20 mouse cellular contexts compared by ENCODE assay signal in the genomic region with DNA sequence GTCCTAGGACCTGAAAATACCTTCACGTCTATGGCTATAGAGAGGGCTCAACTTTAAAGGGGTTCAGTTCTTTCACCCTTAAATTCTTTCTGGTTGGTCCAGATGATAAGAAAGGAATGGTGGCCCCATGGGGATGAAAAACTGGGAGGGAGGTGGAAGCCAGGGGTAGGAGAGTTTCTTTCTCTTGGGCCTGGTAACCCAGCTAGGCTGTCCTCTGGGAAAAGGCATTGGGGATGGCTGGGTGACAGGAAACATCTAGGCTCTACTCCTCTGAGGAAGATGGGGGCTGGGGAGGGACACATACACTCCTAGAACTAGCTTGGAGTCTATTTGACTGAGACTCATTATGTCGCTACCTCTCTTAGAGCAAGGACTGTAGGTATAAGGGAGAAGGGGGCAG. TPM values are rescaled to one million over a fixed set of nuclear protein-coding genes. Genes with fewer than 3 reads are reported as not detected.
DNase-seq lines count a peak whose midpoint lies in the region; ATAC-seq lines count a peak whose summit lies in the region.
"Had no signal": no experiment of that assay in that cellular context is flagged by ENCODE, and none has a peak within 500 bp of the region (broad histone marks: within the 10 kb centered on the region; RNA-seq: fewer than 3 reads in every experiment).

No protein-coding gene starts in this region.

- peak; percentile 45 to 56 for DNase-seq in heart, adult 18-20 months
- DNase-seq in heart, postnatal 14 days = no peak
- no peak for DNase-seq in heart, postnatal 4 days
- DNase-seq in embryo, embryonic 11 days = no peak
- DNase-seq: adrenal gland, postnatal 14 days; cerebellum, adult 18-20 months; cerebellum, adult 9-11 months; cerebellum, postnatal 36 days; gastrocnemius, postnatal 14 days; kidney, adult 8-10 months had no signal

- intact Hi-C loops in heart, postnatal 14 days (cut with DNase I) = no loop called here

- 66% methylated on average over 2 of the region's 2 CpGs for WGBS in heart, embryonic 12.5 days
- WGBS in heart, embryonic 15.5 days = 71% methylated on average over 2 of the region's 2 CpGs

- H3K27ac ChIP-seq in heart, embryonic 12.5 days (ENCODE audit: poor library complexity, severe bottlenecking) = peak overlapping the region; percentile 81
- H3K27ac ChIP-seq in brown adipose tissue, adult 24 weeks (replicated peaks; ENCODE audit: low read depth, low read length) = peak overlapping the region; percentile 53
- peak overlapping the region; percentile 80 for H3K27ac ChIP-seq in heart, embryonic 15.5 days
- H3K27ac ChIP-seq: embryonic facial prominence, embryonic 10.5 days; hindbrain, embryonic 15.5 days had no signal

- H3K4me2 ChIP-seq in heart, embryonic 12.5 days = peak overlapping the region; percentile 17
- H3K4me2 ChIP-seq in heart, embryonic 15.5 days = no peak overlapping the region
- H3K4me2 ChIP-seq: hindbrain, embryonic 15.5 days had no signal

- peaks cover 93% of the 10 kb centered on the region for H3K4me1 ChIP-seq in heart, embryonic 12.5 days (replicated peaks)
- peaks cover 65% of the 10 kb centered on the region for H3K4me1 ChIP-seq in brown adipose tissue, adult 24 weeks (ENCODE audit: control insufficient read depth, insufficient read depth, insufficient read length, low read length)
- H3K4me1 ChIP-seq in heart, embryonic 15.5 days (replicated peaks) = peaks cover 94% of the 10 kb centered on the region

- no peak overlapping the region for H3K4me3 ChIP-seq in heart, embryonic 12.5 days
- H3K4me3 ChIP-seq in brown adipose tissue, adult 24 weeks (ENCODE audit: insufficient read depth, low read depth, low read length) = no peak overlapping the region
- no peak overlapping the region for H3K4me3 ChIP-seq in heart, embryonic 15.5 days
- H3K4me3 ChIP-seq: embryonic facial prominence, embryonic 10.5 days; hindbrain, embryonic 15.5 days had no signal

- H3K9me3 ChIP-seq in heart, embryonic 12.5 days (replicated peaks) = no peaks in the 10 kb centered on the region
- H3K9me3 ChIP-seq in heart, embryonic 15.5 days (replicated peaks) = no peaks in the 10 kb centered on the region
- H3K9me3 ChIP-seq: embryonic facial prominence, embryonic 10.5 days; hindbrain, embryonic 15.5 days had no signal

- no peak overlapping the region for H3K9ac ChIP-seq in heart, embryonic 12.5 days
- H3K9ac ChIP-seq in heart, embryonic 15.5 days = no peak overlapping the region
- H3K9ac ChIP-seq: hindbrain, embryonic 15.5 days had no signal

- no peak for ATAC-seq in heart, embryonic 12.5 days (ENCODE audit: insufficient number of reproducible peaks, low FRiP score)
- ATAC-seq in heart, embryonic 15.5 days (replicated peaks; ENCODE audit: insufficient number of reproducible peaks, insufficient read depth, low FRiP score, low read depth) = no peak
- ATAC-seq: activated CD4-positive, CD25-positive, alpha-beta regulatory T cell, adult 4 months; forebrain, embryonic 14.5 days; intestine, embryonic 16.5 days; Patski had no signal

- H3K27me3 ChIP-seq in heart, embryonic 12.5 days (replicated peaks) = no peaks in the 10 kb centered on the region
- no peaks in the 10 kb centered on the region for H3K27me3 ChIP-seq in heart, embryonic 15.5 days
- H3K27me3 ChIP-seq: CH12.LX; hindbrain, embryonic 15.5 days had no signal

- H3K36me3 ChIP-seq in heart, embryonic 12.5 days = peaks cover 24% of the 10 kb centered on the region; the same call in 1 of the 2 replicates
- H3K36me3 ChIP-seq in heart, embryonic 15.5 days = no peaks in the 10 kb centered on the region
- H3K36me3 ChIP-seq: embryonic facial prominence, embryonic 10.5 days; hindbrain, embryonic 15.5 days had no signal

RNA-seq across cellular contexts. Expression of gene Rcsd1, which starts 21.7 kb away (rescaled TPM):
- 10 to 100 TPM; 66.6 to 67.6 TPM for total RNA-seq in heart, adult 18-20 months (2021)
- 100 to 1,000 TPM; 103 to 109 TPM for total RNA-seq in heart, postnatal 14 days (2021)
- 113 and 122 TPM in 2 replicates for polyA plus RNA-seq in heart, embryonic 12.5 days (2016; fragmentation: Nextera tagmentation; extraction: Ambion mirVana)
- total RNA-seq in heart, postnatal 4 days (2021) = 100 to 1,000 TPM; 107 to 115 TPM
- polyA plus RNA-seq in brown adipose tissue, adult 24 weeks (2012; ENCODE audit: insufficient read depth, insufficient read length, missing spikeins) = 4.8 and 8.8 TPM in 2 replicates
- 90.4 and 98.4 TPM in 2 replicates for polyA plus RNA-seq in heart, embryonic 15.5 days (2015; fragmentation: Nextera tagmentation; extraction: Ambion mirVana)

RNA-seq across cellular contexts. Expression of gene Mpzl1, which starts 53.5 kb away (rescaled TPM):
- total RNA-seq in heart, adult 18-20 months (2021) = 10 to 100 TPM; 12.8 to 13.2 TPM
- total RNA-seq in heart, postnatal 14 days (2021) = 10 to 100 TPM; 33.3 to 34.1 TPM
- polyA plus RNA-seq in heart, embryonic 12.5 days (2016; fragmentation: Nextera tagmentation; extraction: Ambion mirVana) = 126 and 135 TPM in 2 replicates
- total RNA-seq in heart, postnatal 4 days (2021) = 10 to 100 TPM; 65.0 to 65.2 TPM
- 3.4 and 7.4 TPM in 2 replicates for polyA plus RNA-seq in brown adipose tissue, adult 24 weeks (2012; ENCODE audit: insufficient read depth, insufficient read length, missing spikeins)
- 89.9 and 105 TPM in 2 replicates for polyA plus RNA-seq in heart, embryonic 15.5 days (2015; fragmentation: Nextera tagmentation; extraction: Ambion mirVana)

Comparison
In these comparisons a context has a peak if more than half of its experiments do, and no peak if none do; other contexts are left out.
1. DNase-seq: peak in heart, adult 18-20 months (2 of 2); none in heart, postnatal 14 days (0 of 2), heart, postnatal 4 days (single experiment) and embryo, embryonic 11 days (single experiment).
2. Peak in every context shown above with its lines, with median percentiles within 50 percentile points of each other: H3K27ac ChIP-seq.